Mouse (Mus musculus) 3T3-L1 (cell line): ENCODE measurements around the gene Slc26a8.
A peak's percentile ranks its signal among the peaks of the same experiment; 100 is the strongest.

Experiments used
- DNase-seq: peaks from one replicate; pipeline ENCODE4 v3.0.0-alpha.2; 2015; ENCODE audit warnings: low read depth, low spot score

Gene Slc26a8

GRCm38 (mm10) chr17:28699789-28700188 is 9.8 kb upstream of the Slc26a8 start:
- DNase-seq: peak; percentile 22

GRCm38 (mm10) chr17:28698672-28699071 is 8.6 kb upstream of the Slc26a8 start:
- no peak for DNase-seq

GRCm38 (mm10) chr17:28698245-28698644 is 8.2 kb upstream of the Slc26a8 start:
- peak; percentile 70 for DNase-seq

GRCm38 (mm10) chr17:28697290-28698195 is 7.5 kb upstream of the Slc26a8 start:
- no peak for DNase-seq

GRCm38 (mm10) chr17:28696641-28697040 is 6.6 kb upstream of the Slc26a8 start:
- no peak for DNase-seq

GRCm38 (mm10) chr17:28694832-28695231 is 4.8 kb upstream of the Slc26a8 start:
- no peak for DNase-seq

- DNase-seq: no peak
These were observed 4.0 kb upstream of the Slc26a8 start for GRCm38 (mm10) chr17:28694078-28694477.

- DNase-seq: peak; percentile 59
These were observed 3.1 kb upstream of the Slc26a8 start for GRCm38 (mm10) chr17:28693086-28693485.

- peak; percentile 58 for DNase-seq
These were observed 2.3 kb upstream of the Slc26a8 start for GRCm38 (mm10) chr17:28692341-28692710.

- DNase-seq: peak; percentile 50
These were observed 1.8 kb upstream of the Slc26a8 start for GRCm38 (mm10) chr17:28691687-28692340.

- DNase-seq: peak; percentile 99
These were observed 998 bp upstream of the Slc26a8 start, which contains the start of gene Mapk14 for GRCm38 (mm10) chr17:28690776-28691686. Gene Mapk14 (plus strand): TSS chr17:28691329.

GRCm38 (mm10) chr17:28687354-28687753 is 2.7 kb downstream of the Slc26a8 start:
- DNase-seq: no peak

- DNase-seq: no peak
These were observed 5.4 kb downstream of the Slc26a8 start for GRCm38 (mm10) chr17:28684631-28685030.

GRCm38 (mm10) chr17:28683601-28684000 is 6.4 kb downstream of the Slc26a8 start:
- no peak for DNase-seq

- no peak for DNase-seq
These were observed 7.5 kb downstream of the Slc26a8 start for GRCm38 (mm10) chr17:28682311-28683084.

- no peak for DNase-seq
These were observed 30.5 kb downstream of the Slc26a8 start for GRCm38 (mm10) chr17:28659564-28659963.

GRCm38 (mm10) chr17:28657936-28658335 is 32.1 kb downstream of the Slc26a8 start:
- no peak for DNase-seq

- DNase-seq: no peak
These were observed 39.8 kb downstream of the Slc26a8 start for GRCm38 (mm10) chr17:28650268-28650667.

GRCm38 (mm10) chr17:28648607-28649370 is 41.2 kb downstream of the Slc26a8 start:
- DNase-seq: peak; percentile 57

GRCm38 (mm10) chr17:28646221-28646620 is 43.8 kb downstream of the Slc26a8 start:
- no peak for DNase-seq
